Mouse (Mus musculus): Measurements from ENCODE around the gene Ldb3. TPM values are rescaled to one million over a fixed set of nuclear protein-coding genes. Genes with fewer than 3 reads are reported as not detected.

Ldb3 gene
- total RNA-seq, 2 experiments from 2014 or later = 2.7 to 2.8 TPM

Other genes with a start within 250 kb of the Ldb3 start
- not detected for gene Fam25c, start 233.2 kb downstream of the Ldb3 start, total RNA-seq (2021)
- 1 to 10 TPM; 2.1 to 4.4 TPM for gene Sncg, start 213.9 kb downstream of the Ldb3 start, total RNA-seq (2021)
- gene Mmrn2, start 213.2 kb downstream of the Ldb3 start, total RNA-seq (2021) = 1 to 10 TPM; 2.7 to 5.2 TPM
- 10 to 100 TPM; 38.3 to 41.4 TPM for gene Bmpr1a, start 85.3 kb downstream of the Ldb3 start, total RNA-seq (2021)
- gene 9230112D13Rik, start 65.9 kb downstream of the Ldb3 start, total RNA-seq (2021) = not detected
- gene Opn4, start 11.5 kb upstream of the Ldb3 start, total RNA-seq (2021) = not detected
- gene Wapl, start 85.2 kb upstream of the Ldb3 start, total RNA-seq (2021) = 10 to 100 TPM; 46.1 to 47.0 TPM
- 10 to 100 TPM; 52.9 to 53.1 TPM for gene Grid1, start 231.4 kb upstream of the Ldb3 start, total RNA-seq (2021)